Mouse (Mus musculus): Measurements from ENCODE around the gene Tmem259.

DNA sequence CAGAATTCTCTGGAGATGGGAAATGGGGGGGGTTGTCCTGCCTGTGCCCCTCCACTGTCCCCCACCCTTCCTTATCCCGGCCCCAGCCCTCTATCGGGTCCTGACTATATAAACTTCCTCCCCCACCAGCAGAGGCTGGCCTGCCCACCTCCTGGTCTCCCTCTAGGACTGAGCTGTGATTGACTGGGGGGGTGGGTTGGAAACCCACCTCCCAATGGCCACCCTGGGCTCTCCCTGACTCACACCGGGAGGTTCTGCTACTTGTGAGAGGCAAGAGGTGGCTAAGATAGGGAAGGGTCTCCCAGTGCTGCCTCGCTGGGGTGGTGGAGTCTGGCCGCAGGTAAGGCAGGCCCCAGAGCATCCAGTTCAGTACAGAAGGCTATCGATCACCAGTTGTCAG, 36.6 kb downstream of the Tmem259 start:
- TF ChIP-seq POLR2A (IDR thresholded peaks at IDR 0.05; ENCODE audit: insufficient read depth, low read length) (no peak), CTCF (IDR thresholded peaks at IDR 0.05; ENCODE audit: low read depth, low read length) (no peak), EP300 (IDR thresholded peaks at IDR 0.05; ENCODE audit: insufficient read depth, low read depth, low read length) (no peak)
